Mouse (Mus musculus) hindbrain, embryonic 10.5 days (tissue): ENCODE results near the gene Vmn1r1. TPM values are rescaled to one million over a fixed set of nuclear protein-coding genes. Genes with fewer than 3 reads are reported as not detected.

ENCODE experiments used
- DNase-seq: peaks from one replicate; pipeline ENCODE4 v3.0.0-alpha.2; 2017; ENCODE audit warnings: low spot score
- H3K27ac ChIP-seq: fragments of 300-500 bp; sonication (generic); 2 replicates; pipeline ENCODE4 v1.5.1; 2016; ENCODE audit warnings: mild to moderate bottlenecking, moderate library complexity
- H3K27me3 ChIP-seq: fragments of 300-500 bp; sonication (generic); 2 replicates; pipeline ENCODE4 v1.6.1; 2016; ENCODE audit warnings: mild to moderate bottlenecking; ENCODE audit not compliant: poor library complexity, insufficient read depth, severe bottlenecking
- H3K36me3 ChIP-seq: fragments of 300-500 bp; sonication (generic); 2 replicates; pipeline ENCODE4 v1.6.1; 2016; ENCODE audit warnings: mild to moderate bottlenecking, moderate library complexity
- H3K4me1 ChIP-seq: fragments of 300-500 bp; sonication (generic); replicated peaks from 2 replicates; pipeline ENCODE4 v1.6.1; 2016; ENCODE audit warnings: mild to moderate bottlenecking
- H3K4me3 ChIP-seq: fragments of 300-500 bp; sonication (generic); 2 replicates; pipeline ENCODE4 v1.5.1; 2016; ENCODE audit warnings: mild to moderate bottlenecking, moderate library complexity
- H3K9me3 ChIP-seq: fragments of 300-500 bp; sonication (generic); 2 replicates; pipeline ENCODE4 v1.6.1; 2016; ENCODE audit warnings: mild to moderate bottlenecking, moderate library complexity
- WGBS: fragments of 180-500 bp; shearing (Covaris S2); methylation state at CpG from one replicate; pipeline ENCODE4 v1.1.7; 2016; 5-methylcytosine and 5-hydroxymethylcytosine counted together
- polyA plus RNA-seq: library from polyadenylated mRNA; unstranded; fragments of >200 nt; fragmentation: Nextera tagmentation; extraction: Ambion mirVana; gene quantifications from 2 replicates; pipeline ENCODE4 v1.2.1, GENCODE M21; 2016

Vmn1r1 gene
- polyA plus RNA-seq, 1 experiment from 2014 or later: not detected

- H3K4me1 ChIP-seq: peaks cover 15% of the 10 kb centered on the region
- 85% methylated on average over 4 of the region's 4 CpGs for WGBS
- no peak for DNase-seq
- no peaks in the 10 kb centered on the region for H3K9me3 ChIP-seq
- no peak overlapping the region for H3K4me3 ChIP-seq
- no peak overlapping the region for H3K27ac ChIP-seq
- peaks cover 2% of the 10 kb centered on the region; the same call in 1 of the 2 replicates for H3K36me3 ChIP-seq
- H3K27me3 ChIP-seq: no peaks in the 10 kb centered on the region
These were observed 41.9 kb downstream of the Vmn1r1 start for GRCm38 (mm10) chr1:182122413-182122812.

- H3K27ac ChIP-seq: no peak overlapping the region
- peaks cover 38% of the 10 kb centered on the region for H3K4me1 ChIP-seq
- no peaks in the 10 kb centered on the region for H3K36me3 ChIP-seq
- DNase-seq: peak; percentile 47
- no peaks in the 10 kb centered on the region for H3K27me3 ChIP-seq
- WGBS: 50% methylated on average over 7 of the region's 7 CpGs
- H3K9me3 ChIP-seq: no peaks in the 10 kb centered on the region
- no peak overlapping the region for H3K4me3 ChIP-seq
These were observed 48.5 kb downstream of the Vmn1r1 start for GRCm38 (mm10) chr1:182115651-182116408.

GRCm38 (mm10) chr1:182115197-182115596 is 49.1 kb downstream of the Vmn1r1 start:
- Histone ChIP-seq H3K4me3 (no peak overlapping the region), H3K27ac (no peak overlapping the region), H3K27me3 (no peaks in the 10 kb centered on the region), H3K4me1 (peaks cover 44% of the 10 kb centered on the region), H3K9me3 (no peaks in the 10 kb centered on the region), H3K36me3 (no peaks in the 10 kb centered on the region)
- WGBS: 32% methylated on average over 5 of the region's 5 CpGs
- DNase-seq: peak; percentile 38

DNA sequence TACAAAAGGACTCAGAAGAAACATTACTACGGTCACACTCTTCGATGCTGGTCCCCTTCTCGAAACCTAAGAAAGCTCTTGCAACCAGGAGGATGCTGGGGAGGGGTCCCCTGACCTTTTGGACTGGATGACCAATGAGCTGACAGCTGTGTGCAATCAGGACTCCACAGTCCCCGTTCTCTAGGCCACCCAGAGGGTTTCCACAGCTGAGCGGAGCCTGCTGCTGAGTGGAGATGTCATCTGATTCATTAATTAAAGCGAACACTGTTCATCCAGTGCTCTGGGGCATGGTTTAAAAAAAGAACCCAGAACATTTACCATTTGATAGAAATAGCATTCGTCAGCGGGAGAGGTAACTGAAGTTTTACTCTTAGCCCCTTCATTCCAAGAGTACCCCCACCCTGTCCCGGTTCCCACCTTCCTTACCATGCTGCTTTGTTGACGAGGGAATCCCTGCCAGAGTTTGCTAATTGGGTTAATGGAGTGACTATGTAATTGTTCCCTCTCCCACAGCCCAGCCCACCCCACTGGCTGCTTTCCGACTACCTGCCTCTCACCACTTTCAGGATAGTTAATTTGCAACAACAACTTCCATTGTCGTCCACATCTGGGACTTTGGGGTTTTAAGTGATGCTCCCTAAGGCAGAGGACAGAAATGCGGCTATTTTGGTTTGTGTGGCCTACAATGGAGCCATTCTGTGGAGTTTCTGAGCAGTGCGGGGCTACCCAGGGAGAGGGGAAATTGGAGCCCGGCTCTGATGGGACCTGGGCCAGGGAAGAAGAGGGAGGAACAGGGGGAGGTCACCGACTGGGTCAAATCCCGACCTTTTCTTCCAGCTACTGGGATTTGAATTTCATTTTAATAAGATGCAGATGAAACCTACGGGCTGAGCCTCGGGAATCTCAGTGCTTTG is 50.4 kb downstream of the Vmn1r1 start:
- no peaks in the 10 kb centered on the region for H3K27me3 ChIP-seq
- 26% methylated on average over 19 of the region's 19 CpGs for WGBS
- H3K4me3 ChIP-seq: no peak overlapping the region
- no peaks in the 10 kb centered on the region for H3K36me3 ChIP-seq
- no peaks in the 10 kb centered on the region for H3K9me3 ChIP-seq
- H3K4me1 ChIP-seq: peaks cover 44% of the 10 kb centered on the region
- peak overlapping the region; percentile 71; the same call in 1 of the 2 replicates for H3K27ac ChIP-seq
- DNase-seq: peak; percentile 55

GRCm38 (mm10) chr1:182113131-182113530 is 51.2 kb downstream of the Vmn1r1 start:
- H3K36me3 ChIP-seq: no peaks in the 10 kb centered on the region
- peak overlapping the region; percentile 19; the same call in 1 of the 2 replicates for H3K27ac ChIP-seq
- 86% methylated on average over 11 of the region's 11 CpGs for WGBS
- H3K27me3 ChIP-seq: no peaks in the 10 kb centered on the region
- H3K9me3 ChIP-seq: no peaks in the 10 kb centered on the region
- no peak overlapping the region for H3K4me3 ChIP-seq
- peaks cover 44% of the 10 kb centered on the region for H3K4me1 ChIP-seq
- peak; percentile 18 for DNase-seq

DNA sequence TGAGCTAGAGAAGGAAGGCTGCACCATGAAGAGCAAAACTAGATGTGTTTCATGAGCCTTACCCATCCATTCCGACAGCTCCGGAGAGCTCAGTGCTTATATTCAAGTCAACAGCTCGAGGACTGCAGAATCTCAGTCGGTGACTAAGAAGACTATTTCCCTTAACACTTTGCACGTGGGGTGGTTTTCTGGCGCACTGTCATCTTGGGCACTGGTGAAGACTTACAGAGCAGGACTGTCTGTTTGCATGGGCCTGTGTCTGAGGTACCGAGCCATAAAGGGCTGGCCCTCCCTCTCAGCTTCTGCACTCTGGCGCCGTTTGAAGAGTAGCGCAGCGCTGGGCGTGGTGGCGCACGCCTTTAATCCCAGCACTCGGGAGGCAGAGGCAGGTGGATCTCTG is 51.9 kb downstream of the Vmn1r1 start:
- Histone ChIP-seq H3K27me3 (no peaks in the 10 kb centered on the region), H3K9me3 (no peaks in the 10 kb centered on the region), H3K36me3 (no peaks in the 10 kb centered on the region), H3K4me1 (peaks cover 44% of the 10 kb centered on the region), H3K27ac (no peak overlapping the region), H3K4me3 (no peak overlapping the region)
- no peak for DNase-seq
- WGBS: 92% methylated on average over 15 of the region's 15 CpGs

GRCm38 (mm10) chr1:182111386-182112317 is 52.6 kb downstream of the Vmn1r1 start:
- H3K36me3 ChIP-seq: no peaks in the 10 kb centered on the region
- peak overlapping the region; percentile 53; the same call in 1 of the 2 replicates for H3K27ac ChIP-seq
- H3K9me3 ChIP-seq: no peaks in the 10 kb centered on the region
- WGBS: 83% methylated on average over 14 of the region's 14 CpGs
- DNase-seq: no peak
- no peaks in the 10 kb centered on the region for H3K27me3 ChIP-seq
- H3K4me1 ChIP-seq: peaks cover 44% of the 10 kb centered on the region
- no peak overlapping the region for H3K4me3 ChIP-seq

DNA sequence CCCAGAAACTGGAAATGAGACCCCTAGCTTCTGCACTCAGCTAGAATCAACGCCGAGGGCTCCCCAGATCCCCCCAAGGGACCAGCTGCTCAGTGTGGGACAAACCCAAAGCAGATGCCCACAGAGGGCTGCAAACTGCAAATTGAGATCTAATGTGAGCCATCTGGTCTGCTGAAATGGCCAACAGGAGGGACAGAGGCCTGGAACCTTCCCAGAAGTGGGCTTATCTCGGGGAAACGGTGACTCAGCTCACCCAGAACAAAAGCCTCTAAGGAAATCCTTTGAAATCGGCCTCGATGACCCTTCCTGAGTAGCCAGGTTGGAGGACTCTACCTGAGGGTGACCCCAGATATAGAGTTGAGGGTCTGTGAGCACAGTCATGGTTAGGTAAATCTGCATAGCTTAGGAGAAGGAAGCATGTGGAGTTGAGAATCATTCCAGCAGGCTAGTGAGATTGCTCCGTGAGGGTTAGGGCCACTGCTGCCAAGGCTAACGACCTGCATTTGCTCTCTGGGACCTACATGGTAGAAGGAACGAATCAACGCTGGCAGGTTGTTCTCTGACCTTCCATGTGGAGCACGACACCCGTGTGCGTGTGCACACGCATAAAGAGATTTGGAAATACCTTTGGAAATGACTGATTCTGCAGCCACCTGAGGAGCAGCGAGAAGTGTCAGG is 53.4 kb downstream of the Vmn1r1 start:
- Histone ChIP-seq H3K9me3 (no peaks in the 10 kb centered on the region), H3K4me1 (peaks cover 44% of the 10 kb centered on the region), H3K36me3 (no peaks in the 10 kb centered on the region), H3K4me3 (no peak overlapping the region), H3K27ac (peak overlapping the region; percentile 59; the same call in 1 of the 2 replicates), H3K27me3 (no peaks in the 10 kb centered on the region)
- DNase-seq: no peak
- 76% methylated on average over 15 of the region's 15 CpGs for WGBS

- H3K27me3 ChIP-seq: no peaks in the 10 kb centered on the region
- H3K36me3 ChIP-seq: no peaks in the 10 kb centered on the region
- H3K4me1 ChIP-seq: peaks cover 49% of the 10 kb centered on the region
- H3K27ac ChIP-seq: peak overlapping the region; percentile 59; the same call in 1 of the 2 replicates
- WGBS: 86% methylated on average over 11 of the region's 11 CpGs
- H3K4me3 ChIP-seq: no peak overlapping the region
- no peaks in the 10 kb centered on the region for H3K9me3 ChIP-seq
- no peak for DNase-seq
These were observed 54.1 kb downstream of the Vmn1r1 start for GRCm38 (mm10) chr1:182110185-182110584.

DNA sequence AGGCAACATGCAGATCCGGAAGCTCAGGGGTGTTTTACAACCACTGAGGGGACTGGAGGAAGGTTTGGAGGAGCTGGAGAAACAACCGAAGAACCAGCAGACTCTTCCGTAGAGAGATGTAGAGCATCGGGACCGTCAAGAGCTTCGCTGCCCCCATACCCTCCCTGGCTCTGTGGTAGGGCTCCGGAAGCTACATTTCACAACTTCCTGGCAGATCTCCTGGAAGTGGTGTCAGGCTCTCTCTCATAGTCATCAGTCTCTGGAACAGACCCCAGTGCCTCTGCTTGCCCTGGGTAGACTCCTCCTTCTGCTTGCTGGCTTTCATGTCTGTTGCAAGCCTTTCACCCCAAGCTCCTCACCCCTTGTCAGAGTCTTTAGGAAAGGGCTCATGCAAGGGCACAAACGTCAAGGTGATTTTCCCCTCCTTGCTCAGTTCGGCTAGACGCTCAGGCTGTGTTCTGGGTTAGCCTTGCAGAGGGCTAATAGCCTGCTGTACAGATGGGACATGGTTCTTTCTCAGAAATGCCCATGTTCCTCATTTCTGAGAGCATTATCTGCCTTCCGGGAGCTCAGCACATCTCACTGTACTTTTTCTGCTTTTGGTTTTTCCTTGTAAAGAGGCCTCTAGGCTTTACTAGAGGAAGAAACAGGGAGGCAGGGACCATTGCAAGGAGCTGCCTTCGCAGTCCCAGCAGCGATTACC is 55.7 kb downstream of the Vmn1r1 start:
- Histone ChIP-seq H3K4me1 (peaks cover 38% of the 10 kb centered on the region), H3K4me3 (no peak overlapping the region), H3K27ac (peak overlapping the region; percentile 8; the same call in 1 of the 2 replicates), H3K9me3 (no peaks in the 10 kb centered on the region), H3K27me3 (no peaks in the 10 kb centered on the region), H3K36me3 (no peaks in the 10 kb centered on the region)
- DNase-seq: no peak
- 86% methylated on average over 13 of the region's 13 CpGs for WGBS

DNA sequence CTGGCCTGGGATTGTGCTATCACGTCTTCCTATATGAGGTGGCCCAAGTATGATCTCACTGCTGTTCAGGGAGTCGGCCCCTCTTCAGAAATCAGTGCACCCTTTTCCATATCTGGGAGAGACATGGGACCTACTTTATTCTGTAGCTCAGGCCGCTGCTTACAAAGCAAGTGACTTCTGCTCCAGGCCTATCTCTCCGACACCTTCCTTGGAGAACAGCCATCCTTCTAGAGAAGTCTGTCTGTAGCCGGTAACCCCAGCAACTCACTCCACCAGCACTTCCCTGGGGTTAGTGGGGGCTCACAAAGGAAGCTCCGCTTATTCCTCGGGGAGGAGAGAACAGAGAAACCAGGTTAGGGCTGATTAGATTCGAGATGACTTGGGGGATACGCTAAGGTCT is 57.0 kb downstream of the Vmn1r1 start:
- Histone ChIP-seq H3K4me1 (peaks cover 40% of the 10 kb centered on the region), H3K27me3 (no peaks in the 10 kb centered on the region), H3K27ac (no peak overlapping the region), H3K4me3 (no peak overlapping the region), H3K36me3 (no peaks in the 10 kb centered on the region), H3K9me3 (no peaks in the 10 kb centered on the region)
- DNase-seq: no peak
- WGBS: 83% methylated on average over 9 of the region's 9 CpGs
